Mouse (Mus musculus): ENCODE results near the gene Gm10639.
"Not testable (repeated sequence)": the region's sequence is repeated elsewhere in the genome, so short reads cannot be mapped to it uniquely, and the experiment has no call there.

Gene Gm10639

GRCm38 (mm10) chr9:78289723-78290122 lies at the start of gene Gm10639:
TSS of gene Gm10639 (plus strand) at chr9:78289923.
- not testable (repeated sequence) for DNase-seq

- DNase-seq = peak; percentile 90
Observed at GRCm38 (mm10) chr9:78255683-78256470, 33.8 kb upstream of the Gm10639 start.

- not testable (repeated sequence) for DNase-seq
Observed at GRCm38 (mm10) chr9:78256914-78257313, 32.8 kb upstream of the Gm10639 start, which contains the start of gene Gm3776. TSS of gene Gm3776 (plus strand) at chr9:78257129.

- DNase-seq = peak; percentile 67
Observed at GRCm38 (mm10) chr9:78259688-78260087, 30.0 kb upstream of the Gm10639 start.

- not testable (repeated sequence) for DNase-seq
Observed at GRCm38 (mm10) chr9:78270945-78271344, 18.8 kb upstream of the Gm10639 start.

- peak; percentile 88 for DNase-seq
Observed at GRCm38 (mm10) chr9:78282002-78282711, 7.6 kb upstream of the Gm10639 start.

- not testable (repeated sequence) for DNase-seq
Observed at GRCm38 (mm10) chr9:78289063-78289462, 660 bp upstream of the Gm10639 start.

- not testable (repeated sequence) for DNase-seq
Observed at GRCm38 (mm10) chr9:78292462-78292861, 2.7 kb downstream of the Gm10639 start.

GRCm38 (mm10) chr9:78293683-78294082 lies 4.0 kb downstream of the Gm10639 start:
- peak; percentile 37 for DNase-seq

- peak; percentile 59 for DNase-seq
Observed at GRCm38 (mm10) chr9:78294781-78295180, 5.1 kb downstream of the Gm10639 start.

GRCm38 (mm10) chr9:78296089-78296488 lies 6.4 kb downstream of the Gm10639 start:
- DNase-seq = peak; percentile 57

- DNase-seq = no peak
Observed at GRCm38 (mm10) chr9:78298232-78298631, 8.5 kb downstream of the Gm10639 start.

- not testable (repeated sequence) for DNase-seq
Observed at GRCm38 (mm10) chr9:78299143-78299542, 9.4 kb downstream of the Gm10639 start.

GRCm38 (mm10) chr9:78308122-78308521 lies 18.4 kb downstream of the Gm10639 start:
- DNase-seq = not testable (repeated sequence)

GRCm38 (mm10) chr9:78314696-78315095 lies 25.0 kb downstream of the Gm10639 start, which contains the start of gene Omt2a:
TSS of gene Omt2a (minus strand) at chr9:78314796.
- no peak for DNase-seq

- no peak for DNase-seq
Observed at GRCm38 (mm10) chr9:78319499-78319898, 29.8 kb downstream of the Gm10639 start.

- not testable (repeated sequence) for DNase-seq
Observed at GRCm38 (mm10) chr9:78327289-78327688, 37.6 kb downstream of the Gm10639 start, which contains the start of gene Omt2b. TSS of gene Omt2b (plus strand) at chr9:78327589.

GRCm38 (mm10) chr9:78337050-78337449 lies 47.3 kb downstream of the Gm10639 start:
- DNase-seq = not testable (repeated sequence)

- peak; percentile 36 for DNase-seq
Observed at GRCm38 (mm10) chr9:78340324-78340723, 50.6 kb downstream of the Gm10639 start.

GRCm38 (mm10) chr9:78342494-78342893 lies 52.8 kb downstream of the Gm10639 start:
- DNase-seq = peak; percentile 40

GRCm38 (mm10) chr9:78343055-78343454 lies 53.3 kb downstream of the Gm10639 start:
- peak; percentile 55 for DNase-seq

GRCm38 (mm10) chr9:78345235-78345634 lies 55.5 kb downstream of the Gm10639 start:
- DNase-seq = not testable (repeated sequence)

- DNase-seq = peak; percentile 40
Observed at GRCm38 (mm10) chr9:78347004-78347403, 57.3 kb downstream of the Gm10639 start.
